Mouse (Mus musculus): ENCODE measurements at regions not wholly inside any gene's neighbourhood (a gene's known extent, or its start where the extent isn't known, plus 50 kb on each side); places are given as distances from the start of the nearest gene placed in this dataset.
A peak's percentile ranks its signal among the peaks of the same experiment; 100 is the strongest.

DNA sequence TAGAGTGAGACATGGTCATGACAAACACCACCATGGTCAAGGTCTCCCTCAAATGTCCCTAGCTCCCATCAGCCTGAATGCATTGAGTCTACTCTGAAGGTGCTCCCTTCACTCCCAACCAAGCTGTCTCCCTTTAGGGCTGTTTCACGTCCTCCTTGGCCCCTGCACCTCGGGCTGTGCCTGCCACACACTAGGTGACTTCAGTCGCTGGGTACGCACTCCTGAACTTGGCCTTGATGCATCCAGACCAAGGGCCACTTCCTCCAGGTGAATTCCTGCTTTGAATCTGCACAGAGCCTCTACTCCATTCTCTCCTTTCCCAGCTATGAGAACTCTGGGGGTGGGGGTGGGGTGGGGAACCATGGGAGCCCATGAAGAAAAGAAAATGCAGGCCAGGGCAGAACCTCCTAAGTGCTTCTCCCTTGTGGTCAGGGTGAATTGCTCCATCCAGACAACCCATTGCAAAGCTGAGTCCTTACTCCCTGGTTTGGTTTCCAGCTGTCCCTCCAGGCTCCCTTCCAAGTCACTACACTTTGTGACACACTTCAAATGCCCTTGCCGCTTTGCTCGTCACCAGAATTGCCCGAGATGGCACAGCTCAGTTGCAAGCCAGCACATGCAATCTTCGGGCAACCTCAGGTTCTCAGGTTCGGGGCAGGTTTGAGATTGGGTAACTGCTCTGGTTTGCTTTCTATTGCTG lies 65.3 kb upstream of the 1700021F07Rik start:
- DNase-seq: peak in 1 of 2 experiments; percentile 2

DNA sequence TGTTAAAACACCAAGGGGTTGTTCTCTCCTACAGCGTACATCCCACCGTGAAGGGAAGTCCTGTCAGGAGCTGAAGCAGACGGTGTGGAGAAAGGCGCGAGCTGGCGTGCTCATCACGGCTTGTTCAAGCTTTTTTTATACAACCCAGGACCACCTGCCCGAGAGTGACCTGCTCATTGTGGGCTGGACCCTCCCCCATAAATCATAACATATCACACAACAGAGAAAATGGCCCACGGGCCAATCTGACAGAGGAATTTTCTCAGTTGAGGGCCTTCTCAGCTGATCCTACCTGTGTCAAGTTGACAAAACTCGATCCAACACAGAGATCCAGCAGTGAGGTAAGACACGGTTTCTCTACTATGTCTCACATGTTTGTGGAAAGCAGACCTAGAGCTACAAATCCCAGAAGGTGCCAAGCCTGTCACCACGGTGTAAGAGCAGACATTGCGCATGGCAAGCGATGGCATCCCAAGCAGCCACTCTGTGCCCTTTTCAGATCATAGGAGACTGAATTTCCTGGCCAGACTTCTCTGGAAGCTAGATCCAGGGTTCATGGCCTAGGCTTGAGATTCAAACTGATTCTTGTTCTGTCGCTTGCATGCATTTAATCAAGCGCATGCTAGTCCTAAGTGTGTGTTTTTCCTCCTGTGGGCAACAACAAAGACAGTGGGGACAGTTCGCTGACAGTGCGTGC lies 64.6 kb upstream of the 1700021F07Rik start:
- DNase-seq: peak in 1 of 2 experiments; percentile 2

GRCm38 (mm10) chr2:173458861-173459260 lies 63.5 kb upstream of the 1700021F07Rik start:
- peak in 1 of 2 experiments; percentile 3 for DNase-seq

- no peak for DNase-seq
Measured at GRCm38 (mm10) chr2:173463313-173463712, 59.1 kb upstream of the 1700021F07Rik start.

GRCm38 (mm10) chr2:173464562-173464961 lies 57.8 kb upstream of the 1700021F07Rik start:
- peak in 1 of 2 experiments; percentile 0 for DNase-seq

DNA sequence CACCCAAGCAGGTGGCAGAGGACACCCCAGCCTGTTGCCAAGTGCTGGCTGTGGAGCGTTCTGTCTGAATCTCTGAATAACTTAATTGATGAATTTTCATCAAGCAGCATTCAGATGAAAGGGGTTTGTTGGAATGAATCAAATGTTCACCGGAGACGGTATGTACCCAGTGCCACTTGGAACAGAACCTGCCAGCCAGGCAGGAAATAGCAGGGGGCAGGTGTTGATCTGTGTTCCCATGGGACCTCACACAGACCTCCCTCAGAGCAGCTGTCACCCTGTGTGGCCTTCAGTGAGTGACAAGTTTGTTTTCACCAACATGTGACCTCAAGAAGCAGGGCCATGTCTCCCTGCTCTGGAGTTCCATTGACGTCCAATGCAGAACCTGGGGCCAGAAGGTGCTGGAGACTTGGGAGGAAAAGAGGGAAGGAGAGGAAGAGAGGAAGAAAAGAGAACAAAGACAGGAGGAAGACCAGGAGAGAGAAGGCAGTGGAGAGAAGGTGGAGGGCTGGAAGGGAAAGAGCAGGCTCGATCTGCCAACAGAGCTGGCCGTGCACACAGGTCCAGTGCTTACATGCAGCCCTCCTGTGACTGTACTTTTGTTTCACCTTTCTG lies 57.3 kb upstream of the 1700021F07Rik start:
- peak; percentile 24 to 57 for DNase-seq

DNA sequence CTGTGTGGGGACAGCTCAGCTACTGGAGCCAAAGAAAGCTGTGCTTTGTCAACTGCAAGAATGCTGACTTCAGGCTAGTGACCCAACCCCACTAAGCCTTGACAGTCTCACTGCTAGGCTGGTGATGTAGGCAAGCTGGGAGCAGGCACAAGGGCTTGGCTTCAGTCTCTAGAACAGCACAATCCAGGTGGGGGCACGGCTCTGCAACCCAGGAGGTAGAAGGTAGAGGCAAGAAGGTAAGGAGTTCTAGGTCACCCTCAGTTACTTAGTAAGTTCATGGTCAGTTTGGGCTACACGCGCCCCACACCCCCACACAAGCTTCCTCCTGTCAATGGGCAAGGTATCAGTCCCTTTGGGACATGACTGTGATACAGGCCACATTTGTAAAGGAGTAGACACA lies 54.2 kb upstream of the 1700021F07Rik start:
- no peak for DNase-seq

DNA sequence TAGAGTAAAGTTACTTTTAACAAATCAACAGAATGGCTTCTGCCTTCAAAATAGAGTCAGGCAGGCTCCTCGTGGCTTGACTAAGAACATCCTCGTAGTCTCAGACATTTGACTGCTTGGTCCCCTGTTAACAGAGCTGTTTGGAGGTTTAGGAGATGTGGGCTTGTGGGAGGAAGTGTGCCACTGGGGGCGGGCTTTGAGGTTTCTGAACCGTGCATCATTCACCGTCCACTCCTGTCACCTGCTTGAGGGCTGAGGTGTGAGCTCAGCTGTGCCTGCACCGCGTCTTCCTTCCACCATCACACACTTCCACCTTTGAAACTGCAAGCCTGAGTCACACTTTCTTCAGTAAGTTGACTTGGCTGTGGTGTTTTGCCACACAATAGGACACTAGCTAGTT lies 52.6 kb upstream of the 1700021F07Rik start:
- DNase-seq: peak; percentile 76 to 81
